Mouse (Mus musculus) lung, embryonic 16.5 days (tissue): ENCODE measurements around the gene AA986860. TPM values are rescaled to one million over a fixed set of nuclear protein-coding genes. Genes with fewer than 3 reads are reported as not detected.

Experiments
- ATAC-seq: fragments of 200-750 bp; cut with Nextera tagmentation; 2 replicates; pipeline ENCODE4 v1.8.0; 2017; ENCODE audit warnings: low read depth, mild to moderate bottlenecking, moderate library complexity
- H3K27ac ChIP-seq: fragments of 300-500 bp; sonication (generic); 2 replicates; pipeline ENCODE4 v1.5.1; 2014; ENCODE audit warnings: mild to moderate bottlenecking, control low read depth, low read length
- H3K27me3 ChIP-seq: fragments of 300-500 bp; sonication (generic); 2 replicates; pipeline ENCODE4 v1.6.1; 2014; ENCODE audit warnings: low read depth, low read length, mixed read lengths; ENCODE audit not compliant: control insufficient read depth, insufficient read depth
- H3K36me3 ChIP-seq: fragments of 300-500 bp; sonication (generic); 2 replicates; pipeline ENCODE4 v1.6.1; 2014; ENCODE audit warnings: low read length; ENCODE audit not compliant: control insufficient read depth, insufficient read depth
- H3K4me1 ChIP-seq: fragments of 300-500 bp; sonication (generic); replicated peaks from 2 replicates; pipeline ENCODE4 v1.6.1; 2014; ENCODE audit warnings: low read length, mixed read lengths; ENCODE audit not compliant: control insufficient read depth, insufficient read depth
- H3K4me2 ChIP-seq: fragments of 300-500 bp; sonication (generic); 2 replicates; pipeline ENCODE4 v1.6.1; 2014; ENCODE audit warnings: low read depth, low read length, control low read depth
- H3K4me3 ChIP-seq: fragments of 300-500 bp; sonication (generic); 2 replicates; pipeline ENCODE4 v1.5.1; 2014; ENCODE audit warnings: mild to moderate bottlenecking, low read length, control low read depth
- H3K9ac ChIP-seq: fragments of 300-500 bp; sonication (generic); 2 replicates; pipeline ENCODE4 v1.6.1; 2014; ENCODE audit warnings: low read length, control low read depth
- H3K9me3 ChIP-seq: fragments of 300-500 bp; sonication (generic); 2 replicates; pipeline ENCODE4 v1.6.1; 2016; ENCODE audit warnings: low read length; ENCODE audit not compliant: control insufficient read depth
- WGBS: fragments of 180-500 bp; shearing (Covaris S2); extraction: QIAGEN DNeasy Blood & Tissue Kit; methylation state at CpG from one replicate; pipeline ENCODE4 v1.1.7; 2014; 5-methylcytosine and 5-hydroxymethylcytosine counted together
- polyA plus RNA-seq: library from polyadenylated mRNA; unstranded; fragments of >200 nt; fragmentation: Nextera tagmentation; extraction: Ambion mirVana; gene quantifications from 2 replicates; pipeline ENCODE4 v1.2.1, GENCODE M21; 2015

Gene AA986860
- polyA plus RNA-seq, 1 experiment from 2014 or later: 21.0 TPM

GRCm38 (mm10) chr1:130762045-130762760, 30.4 kb downstream of the AA986860 start:
- H3K9me3 ChIP-seq: no peaks in the 10 kb centered on the region
- no peak overlapping the region for H3K4me3 ChIP-seq
- H3K4me1 ChIP-seq: peaks cover 16% of the 10 kb centered on the region
- no peaks in the 10 kb centered on the region for H3K36me3 ChIP-seq
- H3K4me2 ChIP-seq: no peak overlapping the region
- no peak for ATAC-seq
- WGBS: 48% methylated on average over 3 of the region's 3 CpGs
- H3K27ac ChIP-seq: peak overlapping the region; percentile 44
- no peak overlapping the region for H3K9ac ChIP-seq
- H3K27me3 ChIP-seq: no peaks in the 10 kb centered on the region

- Histone ChIP-seq H3K9me3 (no peaks in the 10 kb centered on the region), H3K4me1 (peaks cover 16% of the 10 kb centered on the region), H3K36me3 (no peaks in the 10 kb centered on the region), H3K4me3 (no peak overlapping the region), H3K27ac (peak overlapping the region; percentile 97), H3K27me3 (no peaks in the 10 kb centered on the region), H3K4me2 (peak overlapping the region; percentile 16), H3K9ac (no peak overlapping the region)
- ATAC-seq: peak; percentile 97
- 53% methylated on average over 12 of the region's 12 CpGs for WGBS
Observed at GRCm38 (mm10) chr1:130764027-130764461, 32.3 kb downstream of the AA986860 start.

DNA sequence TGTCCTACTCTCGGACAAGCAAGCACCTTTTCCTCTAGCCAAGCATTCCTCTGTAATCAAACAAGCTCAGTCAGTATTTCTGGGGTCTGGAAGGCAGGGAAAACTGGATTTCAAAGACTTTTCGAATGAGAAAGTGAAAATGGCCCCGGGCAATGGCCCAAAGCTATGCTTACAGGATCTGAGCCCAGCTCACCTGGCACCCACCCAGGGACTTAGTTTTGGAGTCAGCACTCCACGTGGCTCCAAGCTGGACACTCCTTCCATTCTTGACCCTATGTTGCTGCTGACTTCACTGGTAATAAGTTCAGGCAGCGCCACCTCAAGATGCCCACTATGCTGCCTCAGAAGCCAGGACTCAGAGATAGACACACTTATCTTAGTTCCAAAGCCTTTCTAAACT, 35.3 kb downstream of the AA986860 start:
- H3K36me3 ChIP-seq: no peaks in the 10 kb centered on the region
- H3K9me3 ChIP-seq: no peaks in the 10 kb centered on the region
- ATAC-seq: no peak
- H3K9ac ChIP-seq: no peak overlapping the region
- H3K4me2 ChIP-seq: no peak overlapping the region
- no peak overlapping the region for H3K4me3 ChIP-seq
- whole genome bisulfite sequencing: 72% methylated on average over 5 of the region's 5 CpGs
- no peaks in the 10 kb centered on the region for H3K27me3 ChIP-seq
- peaks cover 11% of the 10 kb centered on the region; the same call in 1 of the 2 replicates for H3K4me1 ChIP-seq
- H3K27ac ChIP-seq: no peak overlapping the region

- peak; percentile 45 for ATAC-seq
- 0 out of 2 replicates have a peak, but pooled peaks cover 3% of the 10 kb centered on the region for H3K4me1 ChIP-seq
- H3K4me3 ChIP-seq: no peak overlapping the region
- WGBS: 55% methylated on average over 2 of the region's 2 CpGs
- no peaks in the 10 kb centered on the region for H3K9me3 ChIP-seq
- H3K9ac ChIP-seq: no peak overlapping the region
- H3K36me3 ChIP-seq: no peaks in the 10 kb centered on the region
- no peaks in the 10 kb centered on the region for H3K27me3 ChIP-seq
- peak overlapping the region; percentile 86 for H3K27ac ChIP-seq
- H3K4me2 ChIP-seq: no peak overlapping the region
Observed at GRCm38 (mm10) chr1:130769925-130770324, 38.1 kb downstream of the AA986860 start.

DNA sequence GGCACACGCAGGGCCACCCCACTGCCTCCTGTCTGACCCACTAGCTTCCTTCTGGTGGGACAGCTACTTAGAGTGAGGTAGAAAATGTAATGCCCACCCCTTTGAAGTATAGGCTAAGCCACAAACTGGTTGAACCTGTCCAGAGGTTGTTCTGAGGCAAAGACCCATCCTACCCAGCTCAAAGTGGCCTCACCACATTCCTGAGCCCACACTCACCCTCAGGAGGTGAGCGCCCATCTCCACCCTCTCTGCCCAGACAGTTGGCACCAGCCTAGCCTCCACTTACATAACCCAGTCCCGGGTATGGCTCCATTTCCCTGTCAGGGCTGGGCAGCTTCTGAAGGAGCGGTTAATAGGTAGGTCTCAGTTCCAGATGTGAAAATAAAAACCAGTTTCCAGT, 38.7 kb downstream of the AA986860 start:
- ATAC-seq: peak; percentile 98
- Histone ChIP-seq H3K4me2 (no peak overlapping the region), H3K9me3 (no peaks in the 10 kb centered on the region), H3K36me3 (no peaks in the 10 kb centered on the region), H3K27me3 (no peaks in the 10 kb centered on the region), H3K9ac (no peak overlapping the region), H3K27ac (peak overlapping the region; percentile 86), H3K4me1 (0 out of 2 replicates have a peak, but pooled peaks cover 3% of the 10 kb centered on the region), H3K4me3 (no peak overlapping the region)
- 57% methylated on average over 4 of the region's 4 CpGs for WGBS

DNA sequence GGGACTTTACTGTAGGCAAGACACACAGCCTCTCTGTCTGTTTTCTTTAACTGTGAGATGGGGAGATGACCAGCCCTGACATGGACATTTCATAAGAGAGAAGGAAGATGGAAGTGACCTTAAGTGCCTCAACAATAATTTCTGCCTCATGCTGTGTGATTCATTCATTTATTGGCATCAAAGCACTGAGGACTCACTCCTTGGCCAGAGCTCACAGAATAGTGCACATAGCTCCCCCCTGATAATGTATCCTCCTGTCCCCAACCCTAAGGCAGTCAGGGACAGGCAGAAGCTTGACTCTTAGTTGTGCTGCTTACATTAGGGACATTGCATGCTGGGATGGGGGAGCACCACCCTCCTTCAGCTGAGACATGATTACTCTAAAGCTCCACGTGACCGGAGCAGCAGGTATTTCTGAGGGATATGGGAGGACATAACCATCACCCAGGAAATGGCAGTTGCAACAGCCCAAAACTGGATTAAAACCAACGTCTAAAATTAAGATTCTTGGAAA, 39.3 kb downstream of the AA986860 start:
- H3K9ac ChIP-seq: no peak overlapping the region
- H3K9me3 ChIP-seq: no peaks in the 10 kb centered on the region
- no peaks in the 10 kb centered on the region for H3K36me3 ChIP-seq
- 0 out of 2 replicates have a peak, but pooled peaks cover 3% of the 10 kb centered on the region for H3K4me1 ChIP-seq
- H3K27me3 ChIP-seq: no peaks in the 10 kb centered on the region
- WGBS: 65% methylated on average over 3 of the region's 3 CpGs
- H3K4me3 ChIP-seq: no peak overlapping the region
- 0 out of 2 replicates have a peak, but pooled peaks have one; percentile 2 for ATAC-seq
- peak overlapping the region; percentile 79 for H3K27ac ChIP-seq
- H3K4me2 ChIP-seq: no peak overlapping the region

DNA sequence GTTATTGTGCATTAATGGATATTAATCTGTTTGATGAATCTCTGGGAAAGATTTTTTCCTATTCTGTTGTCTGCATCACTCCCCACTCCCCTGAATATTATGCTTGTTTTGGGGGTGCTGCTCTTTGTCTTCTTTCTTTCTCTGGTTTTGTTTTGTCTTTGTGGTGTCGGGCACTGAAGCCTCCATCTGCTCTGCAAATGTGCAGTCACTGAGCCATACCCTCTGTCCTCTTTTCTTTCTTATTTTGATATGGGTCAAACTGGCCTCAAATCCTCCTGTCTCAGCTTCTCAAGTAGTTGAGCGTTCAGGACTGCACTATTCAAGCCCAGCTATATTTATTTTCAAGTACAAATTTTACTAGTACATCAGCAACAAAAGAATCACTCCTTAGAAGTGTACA, 43.5 kb downstream of the AA986860 start:
- Histone ChIP-seq H3K4me2 (no peak overlapping the region), H3K9me3 (no peaks in the 10 kb centered on the region), H3K9ac (no peak overlapping the region), H3K4me3 (no peak overlapping the region), H3K4me1 (0 out of 2 replicates have a peak, but pooled peaks cover 3% of the 10 kb centered on the region), H3K36me3 (no peaks in the 10 kb centered on the region), H3K27ac (no peak overlapping the region), H3K27me3 (no peaks in the 10 kb centered on the region)
- WGBS: 69% methylated on average over 2 of the region's 2 CpGs
- no peak for ATAC-seq

DNA sequence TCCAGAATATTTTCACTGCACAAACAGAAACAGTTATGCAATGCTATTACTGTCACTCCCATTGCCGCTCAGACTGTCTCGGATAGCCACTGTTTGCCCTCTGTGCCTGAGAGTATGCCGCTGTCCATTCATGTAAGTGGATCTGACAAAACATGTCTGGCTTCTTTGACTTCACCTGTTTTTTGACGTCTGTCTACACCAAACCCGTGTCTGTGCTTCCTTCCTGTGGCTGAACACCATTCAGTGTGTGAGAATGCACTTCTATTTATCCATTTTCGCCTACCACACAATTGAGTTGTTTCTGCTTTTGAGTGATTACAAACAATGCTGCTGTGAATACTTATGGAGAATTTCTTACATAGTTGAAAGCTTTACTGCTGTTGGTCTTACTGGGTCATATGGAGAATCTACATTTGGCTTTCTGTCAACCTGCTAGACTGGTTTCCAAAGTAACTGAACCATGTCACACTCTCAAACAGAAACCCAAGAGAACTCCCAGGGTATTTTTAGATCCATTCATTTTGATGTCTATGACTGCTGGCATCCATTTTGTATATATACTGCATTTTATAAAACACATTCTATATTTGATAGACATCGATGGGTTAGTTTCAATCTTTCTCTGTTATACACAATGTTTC, 44.0 kb downstream of the AA986860 start:
- no peak overlapping the region for H3K4me2 ChIP-seq
- H3K27me3 ChIP-seq: no peaks in the 10 kb centered on the region
- H3K4me1 ChIP-seq: 0 out of 2 replicates have a peak, but pooled peaks cover 3% of the 10 kb centered on the region
- 0 out of 2 replicates have a peak overlapping the region, but pooled peaks have one; percentile 29 for H3K27ac ChIP-seq
- 54% methylated on average over 7 of the region's 7 CpGs for WGBS
- H3K36me3 ChIP-seq: no peaks in the 10 kb centered on the region
- H3K9me3 ChIP-seq: no peaks in the 10 kb centered on the region
- no peak overlapping the region for H3K9ac ChIP-seq
- no peak overlapping the region for H3K4me3 ChIP-seq
- no peak for ATAC-seq

DNA sequence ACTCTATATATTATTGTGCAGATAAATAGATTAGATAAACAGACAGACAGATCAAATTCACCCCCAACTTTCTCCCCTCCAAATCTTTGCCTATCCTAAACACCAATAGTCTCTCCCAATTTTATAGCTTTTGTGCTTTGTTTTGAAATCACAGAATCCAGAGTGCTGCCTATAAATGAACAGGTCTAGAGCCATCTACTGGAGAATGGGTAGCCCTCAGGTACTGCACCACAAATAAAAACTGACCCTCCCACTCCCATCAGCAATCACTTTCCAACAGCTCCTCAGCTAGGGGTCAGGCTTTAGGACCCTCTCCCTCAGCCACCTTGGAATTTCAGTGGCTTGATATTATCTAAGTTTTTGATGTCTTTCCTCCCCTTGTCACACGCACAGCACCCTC, 44.9 kb downstream of the AA986860 start:
- ATAC-seq: no peak
- Histone ChIP-seq H3K9ac (no peak overlapping the region), H3K36me3 (no peaks in the 10 kb centered on the region), H3K4me3 (no peak overlapping the region), H3K27ac (no peak overlapping the region), H3K9me3 (no peaks in the 10 kb centered on the region), H3K27me3 (no peaks in the 10 kb centered on the region), H3K4me2 (no peak overlapping the region), H3K4me1 (no peaks in the 10 kb centered on the region)
- WGBS: 58% methylated on average over 1 of the region's 1 CpGs
